Mouse (Mus musculus) macrophage (primary cell): Measurements from ENCODE around the gene Cbln4. TPM values are rescaled to one million over a fixed set of nuclear protein-coding genes. Genes with fewer than 3 reads are reported as not detected.

Experiments
- H3K27ac ChIP-seq: fragments of 350-480 bp; formaldehyde crosslinking; 2 replicates; pipeline ENCODE4 v1.9.0; 2021
- H3K36me3 ChIP-seq: fragments of 350-480 bp; formaldehyde crosslinking; 2 replicates; pipeline ENCODE4 v1.9.0; 2021; ENCODE audit errors: inconsistent target
- H3K4me3 ChIP-seq: fragments of 350-480 bp; formaldehyde crosslinking; 2 replicates; pipeline ENCODE4 v1.9.0; 2021; ENCODE audit errors: inconsistent target
- H3K79me2 ChIP-seq: fragments of 350-480 bp; formaldehyde crosslinking; 2 replicates; pipeline ENCODE4 v1.9.0; 2021; ENCODE audit errors: inconsistent target
- WGBS: methylation state at CpG from one replicate; pipeline ENCODE4 v1.1.7; 2026; ENCODE audit warnings: inconsistent platforms; ENCODE audit not compliant: missing documents; 5-methylcytosine and 5-hydroxymethylcytosine counted together
- polyA plus RNA-seq: library from polyadenylated mRNA; stranded (reverse); fragments of 250-400 nt; gene quantifications from 3 replicates; pipeline ENCODE4 v1.2.4, GENCODE M21; 2018; ENCODE audit warnings: inconsistent platforms

The Cbln4 gene
- polyA plus RNA-seq, 1 experiment from 2014 or later = not detected

DNA sequence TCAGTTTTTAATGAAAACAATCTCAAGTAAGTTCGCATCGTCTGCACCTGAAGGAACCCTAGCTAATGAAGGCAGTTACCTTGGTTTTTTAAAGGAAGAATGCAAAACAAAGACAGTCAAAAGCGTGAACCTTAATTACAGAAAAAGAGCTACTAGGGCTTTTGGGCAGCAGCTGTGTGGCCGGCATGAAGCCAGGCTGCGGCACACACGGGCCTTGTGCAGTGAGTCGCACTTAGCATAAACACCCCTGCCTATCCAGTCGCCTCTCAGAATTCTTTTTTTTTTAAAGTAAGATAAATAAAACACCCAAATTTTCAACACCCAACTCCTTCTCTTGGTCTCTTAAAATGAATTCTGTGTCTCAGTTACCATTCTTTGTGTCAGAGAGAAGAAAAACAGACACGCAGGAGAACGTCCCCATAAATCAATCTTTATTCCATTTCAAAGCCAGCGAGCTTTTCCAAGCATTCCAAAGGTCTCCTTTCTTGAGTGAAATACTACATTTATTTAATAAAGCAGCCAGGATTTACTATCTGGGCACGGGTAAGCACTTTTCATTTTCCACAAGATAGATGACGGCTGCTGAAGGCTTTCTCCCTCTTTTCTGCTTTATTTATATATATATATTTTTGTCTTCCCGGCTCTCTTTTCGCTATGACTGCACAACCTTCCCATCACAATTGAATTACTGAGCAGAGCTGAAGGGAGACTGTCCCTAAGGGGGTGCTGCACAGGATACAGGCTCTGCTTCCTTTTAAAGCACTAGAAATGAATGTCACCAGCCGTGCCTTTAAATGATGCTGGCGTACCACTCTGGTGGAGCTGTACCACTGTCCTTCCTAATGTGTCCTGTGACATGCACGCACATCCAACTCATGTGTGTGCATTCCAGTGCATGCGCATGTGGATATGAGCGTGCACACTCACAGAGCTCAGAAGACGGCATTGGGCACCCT, 39.0 kb downstream of the Cbln4 start:
- Histone ChIP-seq H3K4me3 (no peak overlapping the region), H3K79me2 (no peaks in the 10 kb centered on the region), H3K27ac (no peak overlapping the region), H3K36me3 (no peaks in the 10 kb centered on the region)
- 89% methylated on average over 21 of the region's 21 CpGs for WGBS

DNA sequence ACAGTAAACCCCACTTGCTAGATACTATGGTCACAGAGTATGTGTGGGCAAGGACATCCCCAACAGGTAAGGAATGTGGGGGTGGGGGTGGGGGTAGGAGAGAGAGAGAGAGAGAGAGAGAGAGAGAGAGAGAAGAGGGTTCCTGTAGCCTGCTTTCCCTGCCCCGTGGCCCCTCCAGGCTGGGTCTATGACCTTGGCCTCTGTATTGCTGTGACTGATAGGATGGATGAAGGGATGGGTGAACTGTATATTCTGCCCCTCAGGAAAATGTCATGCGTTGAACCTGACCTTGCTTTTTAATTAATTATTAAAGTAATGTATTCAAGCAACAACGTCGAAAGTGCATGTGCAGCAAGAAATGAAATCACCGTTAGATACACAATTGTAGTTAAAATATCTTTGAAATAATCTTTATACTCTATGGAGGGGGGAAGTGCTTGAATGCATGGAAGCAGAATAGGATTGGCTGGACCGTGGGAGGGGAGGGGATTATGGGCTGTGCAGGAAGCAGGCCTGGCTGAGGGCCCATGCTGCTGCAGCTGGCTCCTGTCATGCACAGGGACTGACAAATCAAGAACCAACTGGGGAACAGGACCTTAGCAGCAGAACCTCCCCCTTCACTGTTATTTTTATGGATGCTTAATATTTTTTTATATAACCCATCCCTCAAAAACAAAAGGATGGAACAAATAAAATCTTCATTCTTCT, 46.1 kb downstream of the Cbln4 start:
- Histone ChIP-seq H3K79me2 (no peaks in the 10 kb centered on the region), H3K4me3 (no peak overlapping the region), H3K27ac (no peak overlapping the region), H3K36me3 (no peaks in the 10 kb centered on the region)
- 60% methylated on average over 2 of the region's 6 CpGs for WGBS

DNA sequence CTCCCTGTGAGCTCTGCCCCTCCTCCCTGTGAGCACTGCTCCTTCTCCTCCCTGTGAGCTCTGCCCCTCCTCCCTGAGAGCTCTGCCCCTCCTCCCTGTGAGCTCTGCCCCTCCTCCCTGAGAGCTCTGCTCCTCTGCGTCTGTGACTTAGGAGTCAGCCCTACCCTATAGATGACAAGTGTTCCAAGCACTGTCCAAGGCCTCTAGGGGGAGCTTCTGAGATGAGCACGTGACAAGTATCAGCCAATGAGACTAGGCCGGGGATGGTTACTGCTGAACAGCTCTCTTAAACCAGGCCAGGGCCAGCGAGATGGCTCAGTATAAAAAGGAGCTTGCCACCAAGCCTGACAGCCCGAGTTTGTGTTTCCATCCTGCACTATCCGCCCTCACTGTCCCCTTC, 48.4 kb downstream of the Cbln4 start:
- no peak overlapping the region for H3K4me3 ChIP-seq
- WGBS = 64% methylated on average over 5 of the region's 6 CpGs

DNA sequence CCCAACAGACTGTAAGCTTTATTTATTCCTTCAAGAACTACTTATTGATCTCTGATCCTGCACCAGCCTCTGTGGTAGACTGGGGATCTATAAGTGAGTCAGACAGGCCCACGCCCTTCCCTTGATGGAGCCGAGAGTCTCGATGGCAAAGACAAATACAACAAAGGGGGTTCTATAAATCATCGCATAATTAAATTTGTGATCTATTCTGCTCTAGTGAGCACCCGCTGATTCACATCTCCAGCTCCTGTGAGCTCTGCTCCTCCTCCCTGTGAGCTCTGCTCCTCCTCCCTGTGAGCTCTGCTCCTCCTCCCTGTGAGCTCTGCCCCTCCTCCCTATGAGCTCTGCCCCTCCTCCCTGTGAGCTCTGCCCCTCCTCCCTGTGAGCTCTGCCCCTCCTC, 49.0 kb downstream of the Cbln4 start:
- no peak overlapping the region for H3K27ac ChIP-seq
- no peaks in the 10 kb centered on the region for H3K79me2 ChIP-seq
- H3K4me3 ChIP-seq = no peak overlapping the region
- no peaks in the 10 kb centered on the region for H3K36me3 ChIP-seq
- WGBS = 90% methylated on average over 5 of the region's 5 CpGs

More for the DNA sequence above, 48.4 kb downstream of the Cbln4 start:
- Histone ChIP-seq H3K79me2 (no peaks in the 10 kb centered on the region), H3K36me3 (no peaks in the 10 kb centered on the region), H3K27ac (no peak overlapping the region)

DNA sequence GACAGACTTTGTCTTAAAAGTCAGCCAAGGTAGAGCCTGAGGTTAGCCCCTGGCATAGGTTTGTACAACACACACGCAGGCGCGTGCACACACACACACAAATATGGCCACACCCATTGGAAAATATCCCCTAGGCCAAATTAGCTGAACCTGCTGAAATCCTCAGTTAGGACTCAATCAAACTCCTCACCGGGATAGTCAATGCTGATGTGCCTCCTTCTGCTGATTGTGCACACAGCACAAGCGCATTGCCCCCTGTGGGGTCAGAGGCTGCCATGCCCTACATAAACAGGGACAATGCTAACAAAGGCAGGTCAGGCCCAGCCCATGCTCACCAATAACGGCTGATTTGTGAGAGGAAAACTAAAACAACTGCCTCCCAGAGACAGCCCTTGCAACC, 56.6 kb downstream of the Cbln4 start:
- Histone ChIP-seq H3K36me3 (no peaks in the 10 kb centered on the region), H3K79me2 (no peaks in the 10 kb centered on the region), H3K27ac (no peak overlapping the region), H3K4me3 (no peak overlapping the region)
- WGBS = 56% methylated on average over 6 of the region's 6 CpGs

Other genes starting within 250 kb of the Cbln4 start
- not detected in 3 replicates for gene Mc3r, start 205.0 kb upstream of the Cbln4 start, polyA plus RNA-seq